Mouse (Mus musculus) testis, adult 2 months (tissue): ENCODE measurements around the gene Mdh2.

ENCODE experiments used
- CTCF ChIP-seq: fragments of 200-500 bp; IDR thresholded peaks from 2 replicates; pipeline ENCODE4 v1.5.1; 2012; ENCODE audit warnings: low read depth, mild to moderate bottlenecking, inconsistent platforms, low read length, moderate library complexity; ENCODE audit not compliant: control insufficient read depth, insufficient read depth, insufficient replicate concordance
- POLR2A ChIP-seq: fragments of 200-500 bp; IDR thresholded peaks from 2 replicates; pipeline ENCODE4 v1.6.1; 2012; ENCODE audit warnings: low read depth, mild to moderate bottlenecking, inconsistent platforms, low read length, moderate library complexity; ENCODE audit not compliant: control insufficient read depth

DNA sequence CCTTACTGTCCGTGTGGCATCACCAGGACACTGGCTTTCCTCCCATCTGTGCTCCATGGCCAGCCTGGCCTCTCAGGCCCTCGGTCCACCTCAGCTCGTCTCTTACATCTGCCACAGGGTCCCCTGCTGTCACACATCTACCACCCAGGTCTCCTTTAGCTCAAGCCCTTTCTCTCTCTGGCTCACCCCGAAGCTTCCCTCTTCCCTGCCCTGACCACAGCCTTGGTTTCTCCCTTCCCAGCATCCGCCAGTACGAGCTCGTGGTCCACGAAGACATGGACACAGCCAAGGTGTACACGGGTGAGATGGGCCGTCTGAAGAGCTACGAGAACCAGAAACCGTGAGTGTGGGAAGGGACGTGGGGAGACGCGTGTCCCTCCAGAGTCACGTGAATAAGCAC, 47.0 kb upstream of the Mdh2 start:
- no peak for TF ChIP-seq POLR2A
- TF ChIP-seq CTCF: no peak
